9 mouse cellular contexts compared by ENCODE assay signal in genomic region chr7:25106790-25107502, GRCm38 (mm10). TPM values are rescaled to one million over a fixed set of nuclear protein-coding genes. Genes with fewer than 3 reads are reported as not detected.
DNase-seq lines count a peak whose midpoint lies in the region; ATAC-seq and TF ChIP-seq lines count a peak whose summit lies in the region.
"Had no signal": no experiment of that assay in that cellular context is flagged by ENCODE, and none has a peak within 500 bp of the region (broad histone marks: within the 10 kb centered on the region; RNA-seq: fewer than 3 reads in every experiment).

No protein-coding gene starts in this region.

- no peak overlapping the region for H3K4me3 ChIP-seq in heart, embryonic 16.5 days (ENCODE audit: low read length)
- no peak overlapping the region for H3K4me3 ChIP-seq in forebrain, postnatal 0 days (ENCODE audit: low read depth, low read length)

- ATAC-seq in heart, embryonic 16.5 days (replicated peaks; ENCODE audit: extremely low read depth, insufficient read depth, low FRiP score), result no peak
- ATAC-seq in megakaryocyte, adult 5-6 weeks (ENCODE audit: poor library complexity, severe bottlenecking), result peak; percentile 53
- ATAC-seq in forebrain, postnatal 0 days, result no peak

- 23% methylated on average over 16 of the region's 17 CpGs for WGBS in heart, embryonic 16.5 days
- WGBS in forebrain, postnatal 0 days, result 58% methylated on average over 16 of the region's 17 CpGs

- no peaks in the 10 kb centered on the region for H3K9me3 ChIP-seq in heart, embryonic 16.5 days (replicated peaks; ENCODE audit: control insufficient read depth, low read length)
- H3K9me3 ChIP-seq in forebrain, postnatal 0 days (ENCODE audit: low read length), result no peaks in the 10 kb centered on the region

- DNase-seq in heart, adult 8-10 months (ENCODE audit: low spot score), result no peak
- peak; percentile 14 for DNase-seq in lung, postnatal 36 days
- no peak for DNase-seq in lung, adult 18-20 months
- DNase-seq in ES-CJ7 (ENCODE audit: low read depth, low spot score), result peak; percentile 38
- DNase-seq in forebrain, postnatal 0 days, result no peak
- no peak for DNase-seq in frontal cortex, postnatal 10 days (ENCODE audit: low spot score in 2 of 2)
- DNase-seq: heart, postnatal 14 days had no signal

- H3K27ac ChIP-seq in heart, embryonic 16.5 days (ENCODE audit: low read length), result no peak overlapping the region; the same call in 1 of the 2 replicates
- H3K27ac ChIP-seq in forebrain, postnatal 0 days (ENCODE audit: low read depth, low read length), result no peak overlapping the region

- peaks cover 10% of the 10 kb centered on the region for H3K4me1 ChIP-seq in heart, embryonic 16.5 days (ENCODE audit: control insufficient read depth, insufficient read depth, low read length)
- H3K4me1 ChIP-seq in forebrain, postnatal 0 days (ENCODE audit: insufficient read depth), result no peaks in the 10 kb centered on the region

- peak overlapping the region; percentile 32 for H3K4me2 ChIP-seq in heart, embryonic 16.5 days (ENCODE audit: low read depth, low read length)
- no peak overlapping the region for H3K4me2 ChIP-seq in forebrain, postnatal 0 days (ENCODE audit: low read depth)

- H3K27me3 ChIP-seq in heart, embryonic 16.5 days (ENCODE audit: control insufficient read depth, insufficient read depth, low read length), result no peaks in the 10 kb centered on the region
- no peaks in the 10 kb centered on the region for H3K27me3 ChIP-seq in forebrain, postnatal 0 days (ENCODE audit: insufficient read depth, low read length)

- H3K9ac ChIP-seq in heart, embryonic 16.5 days (ENCODE audit: low read length), result peak overlapping the region; percentile 29; the same call in 1 of the 2 replicates
- H3K9ac ChIP-seq in forebrain, postnatal 0 days, result no peak overlapping the region

- no peaks in the 10 kb centered on the region for H3K36me3 ChIP-seq in heart, embryonic 16.5 days (ENCODE audit: control insufficient read depth, insufficient read depth)
- no peaks in the 10 kb centered on the region for H3K36me3 ChIP-seq in forebrain, postnatal 0 days (ENCODE audit: insufficient read depth)

- TF ChIP-seq CTCF in forebrain, postnatal 0 days (IDR thresholded peaks at IDR 0.05; ENCODE audit: low read depth), result no peak

RNA-seq across cellular contexts. Expression of gene Zfp574, which starts 34.6 kb away (rescaled TPM):
- 19.6 and 19.7 TPM in 2 replicates for polyA plus RNA-seq in heart, embryonic 16.5 days (2015; fragmentation: Nextera tagmentation; extraction: Ambion mirVana)
- 10 to 100 TPM in 1 of 4 experiments, 1 to 10 TPM in 3; 7.9 to 10.0 (median 9.0) TPM for total RNA-seq in heart, adult 8-10 months (2022)
- 6.7 and 6.8 TPM in 2 replicates for total RNA-seq in megakaryocyte, adult 5-6 weeks (2015)
- 6.8 and 7.2 TPM in 2 replicates for total RNA-seq in megakaryocyte, adult 5-6 weeks (2017)
- total RNA-seq in forebrain, postnatal 0 days (2014; rRNA removed), result 25.4 and 31.5 TPM in 2 replicates
- 30.6 and 33.0 TPM in 2 replicates for polyA plus RNA-seq in forebrain, postnatal 0 days (2015; fragmentation: Nextera tagmentation; extraction: Ambion mirVana)

RNA-seq across cellular contexts. Expression of gene Grik5, which starts 34.8 kb away (rescaled TPM):
- 2.3 and 3.0 TPM in 2 replicates for polyA plus RNA-seq in heart, embryonic 16.5 days (2015; fragmentation: Nextera tagmentation; extraction: Ambion mirVana)
- total RNA-seq in heart, adult 8-10 months (2022), result 1 to 10 TPM; 3.7 to 4.5 (median 3.8) TPM
- total RNA-seq in megakaryocyte, adult 5-6 weeks (2015), result 1.1 and 1.6 TPM in 2 replicates
- total RNA-seq in megakaryocyte, adult 5-6 weeks (2017), result 2.0 and 2.6 TPM in 2 replicates
- 94.1 and 106 TPM in 2 replicates for total RNA-seq in forebrain, postnatal 0 days (2014; rRNA removed)
- 10.2 and 15.8 TPM in 2 replicates for polyA plus RNA-seq in forebrain, postnatal 0 days (2015; fragmentation: Nextera tagmentation; extraction: Ambion mirVana)

Comparison
In these comparisons a context has a peak if more than half of its experiments do, and no peak if none do; other contexts are left out.
1. DNase-seq: peak in lung, postnatal 36 days (single experiment) and ES-CJ7 (single experiment); none in heart, adult 8-10 months (single experiment), lung, adult 18-20 months (0 of 2), forebrain, postnatal 0 days (single experiment) and frontal cortex, postnatal 10 days (0 of 2).
2. RNA of gene Grik5, which starts 34.8 kb away (total RNA-seq): 94.1 to 106 TPM in forebrain, postnatal 0 days; 3.7 to 4.5 TPM in heart, adult 8-10 months and 1.1 to 2.6 TPM in megakaryocyte, adult 5-6 weeks; every median in the first group is over 10 times any median in the second.